Mouse (Mus musculus) MEL (cell line): ENCODE results near the gene Fam124b. TPM values are rescaled to one million over a fixed set of nuclear protein-coding genes. Genes with fewer than 3 reads are reported as not detected.
A peak's percentile ranks its signal among the peaks of the same experiment; 100 is the strongest.

Experiments
- DNase-seq: peaks from one replicate; pipeline ENCODE4 v3.0.0; 2011; ENCODE audit warnings: low read depth, low spot score
- H3K27ac ChIP-seq: 2 replicates; pipeline ENCODE4 v1.5.1; 2012; ENCODE audit warnings: low read depth, mild to moderate bottlenecking, control low read depth, low read length, moderate library complexity; ENCODE audit not compliant: control insufficient read depth
- H3K27me3 ChIP-seq, 2 experiments: fragments of 150-350 bp in 1 of 2; sonication (generic) in 1 of 2; 2 replicates each; pipeline ENCODE4 v1.6.1; 2012; ENCODE audit warnings: low read length in 2 of 2, mild to moderate bottlenecking in 2 of 2, improper control_type of control experiment in 1 of 2, moderate library complexity in 1 of 2; ENCODE audit not compliant: insufficient read depth in 2 of 2, control insufficient read depth in 1 of 2
- H3K36me3 ChIP-seq, 2 experiments: 2 replicates each; pipeline ENCODE4 v1.6.1; 2012 to 2014; ENCODE audit warnings: low read length in 2 of 2, improper control_type of control experiment in 1 of 2, inconsistent platforms in 1 of 2, mild to moderate bottlenecking in 1 of 2; ENCODE audit not compliant: insufficient read depth in 2 of 2, control insufficient read depth in 1 of 2
- H3K4me1 ChIP-seq, 2 experiments: fragments of 150-350 bp in 1 of 2; sonication (generic) in 1 of 2; 2 replicates each; pipeline ENCODE4 v1.6.1; 2012; ENCODE audit warnings: low read length in 2 of 2, improper control_type of control experiment in 1 of 2, mild to moderate bottlenecking in 1 of 2; ENCODE audit not compliant: insufficient read depth in 2 of 2, control insufficient read depth in 1 of 2
- H3K4me3 ChIP-seq, 2 experiments: fragments of 150-350 bp in 1 of 2; sonication (generic) in 1 of 2; 2 replicates each; pipeline ENCODE4 v1.5.1; 2012; ENCODE audit warnings: low read depth in 2 of 2, low read length in 2 of 2, mild to moderate bottlenecking in 2 of 2, moderate library complexity in 2 of 2, control low read depth in 1 of 2, improper control_type of control experiment in 1 of 2; ENCODE audit not compliant: control insufficient read depth in 1 of 2, insufficient read depth in 1 of 2
- H3K79me2 ChIP-seq: 2 replicates; pipeline ENCODE4 v1.6.1; 2012; ENCODE audit warnings: mild to moderate bottlenecking, low read length, moderate library complexity; ENCODE audit not compliant: control insufficient read depth, poor library complexity, insufficient read depth
- H3K9ac ChIP-seq: 2 replicates; pipeline ENCODE4 v1.6.1; 2012; ENCODE audit warnings: low read depth, mild to moderate bottlenecking, control low read depth, low read length, moderate library complexity; ENCODE audit not compliant: control insufficient read depth, poor library complexity, severe bottlenecking
- H3K9me3 ChIP-seq: fragments of 150-350 bp; sonication (generic); replicated peaks from 2 replicates; pipeline ENCODE4 v1.6.1; 2012; ENCODE audit warnings: mild to moderate bottlenecking, low read length, improper control_type of control experiment, moderate library complexity; ENCODE audit not compliant: insufficient read depth
- CHD2 ChIP-seq: IDR thresholded peaks from 2 replicates; pipeline ENCODE4 v1.6.1; 2011; ENCODE audit warnings: low read length, improper control_type of control experiment
- CTCF ChIP-seq, 3 experiments: IDR thresholded peaks in 2 of 3; conservative IDR thresholded peaks in 1 of 3; 2 replicates each; pipeline ENCODE4 v1.5.1; 2011 to 2012; ENCODE audit warnings: low read length in 3 of 3, low read depth in 2 of 3, mild to moderate bottlenecking in 2 of 3, improper control_type of control experiment in 1 of 3, inconsistent platforms in 1 of 3, mixed read lengths in 1 of 3, moderate library complexity in 1 of 3; ENCODE audit not compliant: control insufficient read depth in 1 of 3, insufficient read depth in 1 of 3, poor library complexity in 1 of 3, severe bottlenecking in 1 of 3
- GATA1 ChIP-seq: IDR thresholded peaks from 2 replicates; pipeline ENCODE4 v1.6.1; 2011; ENCODE audit warnings: low read depth, low read length, improper control_type of control experiment
- HCFC1 ChIP-seq: IDR thresholded peaks from 2 replicates; pipeline ENCODE4 v1.6.1; 2012; ENCODE audit warnings: low read depth, mild to moderate bottlenecking, inconsistent platforms, low read length, improper control_type of control experiment, moderate library complexity
- KAT2A ChIP-seq: conservative IDR thresholded peaks from 2 replicates; pipeline ENCODE4 v1.6.1; 2012; ENCODE audit warnings: low read depth, low read length, improper control_type of control experiment, inconsistent platforms
- MAX ChIP-seq: IDR thresholded peaks from 2 replicates; pipeline ENCODE4 v1.6.1; 2011; ENCODE audit warnings: low read length, improper control_type of control experiment
- MAZ ChIP-seq: IDR thresholded peaks from 2 replicates; pipeline ENCODE4 v1.6.1; 2012; ENCODE audit warnings: low read depth, mild to moderate bottlenecking, inconsistent platforms, low read length, improper control_type of control experiment
- MEF2A ChIP-seq: IDR thresholded peaks from 2 replicates; pipeline ENCODE4 v1.6.1; 2014; ENCODE audit warnings: low read depth, mild to moderate bottlenecking, inconsistent platforms, low read length, improper control_type of control experiment; ENCODE audit not compliant: poor library complexity, insufficient replicate concordance, severe bottlenecking; ENCODE audit errors: extremely low read depth
- MXI1 ChIP-seq: IDR thresholded peaks from 2 replicates; pipeline ENCODE4 v1.6.1; 2011; ENCODE audit warnings: mild to moderate bottlenecking, low read depth, low read length, improper control_type of control experiment
- MYC ChIP-seq: IDR thresholded peaks from 2 replicates; pipeline ENCODE4 v1.6.1; 2011; ENCODE audit warnings: low read depth, mild to moderate bottlenecking, low read length, improper control_type of control experiment, moderate library complexity
- NRF1 ChIP-seq: IDR thresholded peaks from 2 replicates; pipeline ENCODE4 v1.6.1; 2014; ENCODE audit warnings: low read depth, mild to moderate bottlenecking, inconsistent platforms, low read length, improper control_type of control experiment, moderate library complexity; ENCODE audit not compliant: poor library complexity, insufficient read depth, severe bottlenecking
- POLR2A ChIP-seq, 2 experiments: IDR thresholded peaks; 2 replicates each; pipeline ENCODE4 v1.6.1; 2011 to 2012; ENCODE audit warnings: low read length in 2 of 2, mild to moderate bottlenecking in 2 of 2, control low read depth in 1 of 2, improper control_type of control experiment in 1 of 2, low read depth in 1 of 2, moderate library complexity in 1 of 2; ENCODE audit not compliant: control insufficient read depth in 1 of 2, insufficient read depth in 1 of 2, poor library complexity in 1 of 2
- POLR2AphosphoS2 ChIP-seq: IDR thresholded peaks from 2 replicates; pipeline ENCODE4 v1.6.1; 2011; ENCODE audit warnings: low read length, improper control_type of control experiment
- RCOR1 ChIP-seq: IDR thresholded peaks from 2 replicates; pipeline ENCODE4 v1.6.1; 2012; ENCODE audit warnings: low read depth, mild to moderate bottlenecking, inconsistent platforms, low read length, improper control_type of control experiment
- SMC3 ChIP-seq: IDR thresholded peaks from 2 replicates; pipeline ENCODE4 v1.6.1; 2011; ENCODE audit warnings: low read depth, low read length, improper control_type of control experiment
- TCF12 ChIP-seq: IDR thresholded peaks from 2 replicates; pipeline ENCODE4 v1.6.1; 2014; ENCODE audit warnings: low read depth, mild to moderate bottlenecking, inconsistent platforms, low read length, improper control_type of control experiment, moderate library complexity
- UBTF ChIP-seq: IDR thresholded peaks from 2 replicates; pipeline ENCODE4 v1.6.1; 2012; ENCODE audit warnings: low read depth, mild to moderate bottlenecking, inconsistent platforms, low read length, improper control_type of control experiment, moderate library complexity, borderline replicate concordance; ENCODE audit not compliant: insufficient read depth
- USF1 ChIP-seq: IDR thresholded peaks from 2 replicates; pipeline ENCODE4 v1.6.1; 2014; ENCODE audit warnings: low read depth, mild to moderate bottlenecking, inconsistent platforms, low read length, improper control_type of control experiment, moderate library complexity
- USF2 ChIP-seq, 2 experiments: IDR thresholded peaks; 2 replicates each; pipeline ENCODE4 v1.6.1; 2011 to 2012; ENCODE audit warnings: improper control_type of control experiment in 2 of 2, low read length in 2 of 2, borderline replicate concordance in 1 of 2, inconsistent platforms in 1 of 2, low read depth in 1 of 2, mild to moderate bottlenecking in 1 of 2; ENCODE audit not compliant: insufficient read depth in 1 of 2
- ZKSCAN1 ChIP-seq: IDR thresholded peaks from 2 replicates; pipeline ENCODE4 v1.6.1; 2012; ENCODE audit warnings: low read depth, mild to moderate bottlenecking, inconsistent platforms, low read length, improper control_type of control experiment, moderate library complexity
- polyA plus RNA-seq, 2 experiments: library from polyadenylated mRNA; stranded (reverse) in 1 of 2; unstranded in 1 of 2; fragments of >175 nt in 1 of 2; fragments of >200 nt in 1 of 2; gene quantifications; 2 replicates each; pipeline versions ENCODE4 v1.2.1 to v1.2.4; 2012; ENCODE audit warnings: low replicate concordance in 2 of 2, low read depth in 1 of 2; ENCODE audit not compliant: insufficient read length in 2 of 2, insufficient read depth in 1 of 2, missing spikeins in 1 of 2
- total RNA-seq: library from RNA; depleted of rRNA; stranded (reverse); fragments of 300-350 nt; gene quantifications from 2 replicates; pipeline ENCODE4 v1.2.3, GENCODE M21; 2012

Gene Fam124b
- total and polyA plus RNA-seq, 3 experiments, result not detected

- DNase-seq, result no peak
- Histone ChIP-seq H3K4me3 (no peak overlapping the region), H3K36me3 (no peaks in the 10 kb centered on the region), H3K79me2 (no peaks in the 10 kb centered on the region), H3K9me3 (no peaks in the 10 kb centered on the region), H3K4me1 (no peaks in the 10 kb centered on the region), H3K9ac (no peak overlapping the region), H3K27ac (no peak overlapping the region), H3K27me3 (no peaks in the 10 kb centered on the region)
- no peak for TF ChIP-seq KAT2A
Measured at GRCm38 (mm10) chr1:80213826-80214225, 4.4 kb downstream of the Fam124b start.

DNA sequence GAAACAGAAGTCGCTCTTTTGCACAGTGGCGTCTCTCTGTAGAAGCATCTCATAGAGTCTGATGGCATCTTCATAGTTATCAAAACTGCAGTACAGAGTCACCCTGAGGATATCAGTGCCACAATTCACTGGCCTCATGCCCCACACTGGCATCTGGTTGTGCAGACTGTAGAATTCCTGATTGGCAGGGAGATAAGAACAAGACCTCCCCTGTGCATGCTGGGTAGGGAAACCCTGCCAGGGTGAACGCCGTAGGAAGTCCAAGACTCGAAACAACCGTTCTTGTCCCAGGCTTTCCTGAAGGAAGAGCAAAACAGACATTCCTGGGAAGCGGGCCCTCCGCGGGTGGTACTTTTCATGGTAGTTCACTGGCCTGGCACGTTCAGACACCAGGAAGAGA is 5.1 kb downstream of the Fam124b start:
- no peaks in the 10 kb centered on the region for H3K79me2 ChIP-seq
- no peaks in the 10 kb centered on the region for H3K4me1 ChIP-seq
- TF ChIP-seq MAX (no peak), MYC (no peak), TCF12 (no peak), CTCF (IDR thresholded peaks at IDR 0.05 in 2 of 3, conservative IDR thresholded peaks at IDR 0.05 in 1 of 3; ENCODE audit: control insufficient read depth in 1 of 3, insufficient read depth in 1 of 3, low read depth in 2 of 3, low read length in 3 of 3, poor library complexity in 1 of 3, severe bottlenecking in 1 of 3) (no peak), USF2 (IDR thresholded peaks at IDR 0.05; ENCODE audit: borderline replicate concordance in 1 of 2, insufficient read depth in 1 of 2, low read depth in 1 of 2, low read length in 2 of 2) (no peak), HCFC1 (no peak), USF1 (no peak), CHD2 (no peak), POLR2AphosphoS2 (no peak), ZKSCAN1 (no peak), MXI1 (no peak), SMC3 (no peak), MAZ (no peak), RCOR1 (no peak), GATA1 (no peak), MEF2A (no peak)
- no peak overlapping the region for H3K9ac ChIP-seq
- H3K36me3 ChIP-seq, result no peaks in the 10 kb centered on the region
- H3K27me3 ChIP-seq, result no peaks in the 10 kb centered on the region
- no peak for DNase-seq
- no peaks in the 10 kb centered on the region for H3K9me3 ChIP-seq
- no peak overlapping the region for H3K27ac ChIP-seq
- no peak overlapping the region for H3K4me3 ChIP-seq

- DNase-seq, result peak; percentile 14
- Histone ChIP-seq H3K9me3 (no peaks in the 10 kb centered on the region; the same call in 1 of the 2 replicates), H3K9ac (no peak overlapping the region), H3K79me2 (no peaks in the 10 kb centered on the region), H3K27ac (no peak overlapping the region), H3K4me1 (no peaks in the 10 kb centered on the region), H3K27me3 (peaks cover 0 to 1% of the 10 kb centered on the region in 2 experiments; a peak in 1 of 4 replicates), H3K36me3 (no peaks in the 10 kb centered on the region), H3K4me3 (no peak overlapping the region)
- TF ChIP-seq UBTF (no peak), TCF12 (no peak), NRF1 (no peak), POLR2A (IDR thresholded peaks at IDR 0.05; ENCODE audit: control insufficient read depth in 1 of 2, insufficient read depth in 1 of 2, low read depth in 1 of 2, low read length in 2 of 2, poor library complexity in 1 of 2) (no peak)
Measured at GRCm38 (mm10) chr1:80202314-80202713, 16.0 kb downstream of the Fam124b start.
